Mouse (Mus musculus) embryonic stem cell, embryonic (primary cell): ENCODE results near the gene Prpsap1.

ENCODE experiments used
- CTCF ChIA-PET, 4 experiments: fragments of 300-600 bp in 2 of 4; fragments of 350-600 bp in 2 of 4; sonication (Branson Sonifier 250); formaldehyde crosslinking; loops; one replicate each; lab custom pipeline; 2022; ENCODE audit warnings: inconsistent platforms in 2 of 4; lab: Charles Lee
- POLR2A ChIA-PET, 4 experiments: fragments of 300-600 bp in 2 of 4; fragments of 350-600 bp in 2 of 4; sonication (Branson Sonifier 250); formaldehyde crosslinking; loops; one replicate each; lab custom pipeline; 2022; ENCODE audit warnings: antibody characterized with exemption in 4 of 4, inconsistent platforms in 1 of 4; lab: Charles Lee

The Prpsap1 gene

DNA sequence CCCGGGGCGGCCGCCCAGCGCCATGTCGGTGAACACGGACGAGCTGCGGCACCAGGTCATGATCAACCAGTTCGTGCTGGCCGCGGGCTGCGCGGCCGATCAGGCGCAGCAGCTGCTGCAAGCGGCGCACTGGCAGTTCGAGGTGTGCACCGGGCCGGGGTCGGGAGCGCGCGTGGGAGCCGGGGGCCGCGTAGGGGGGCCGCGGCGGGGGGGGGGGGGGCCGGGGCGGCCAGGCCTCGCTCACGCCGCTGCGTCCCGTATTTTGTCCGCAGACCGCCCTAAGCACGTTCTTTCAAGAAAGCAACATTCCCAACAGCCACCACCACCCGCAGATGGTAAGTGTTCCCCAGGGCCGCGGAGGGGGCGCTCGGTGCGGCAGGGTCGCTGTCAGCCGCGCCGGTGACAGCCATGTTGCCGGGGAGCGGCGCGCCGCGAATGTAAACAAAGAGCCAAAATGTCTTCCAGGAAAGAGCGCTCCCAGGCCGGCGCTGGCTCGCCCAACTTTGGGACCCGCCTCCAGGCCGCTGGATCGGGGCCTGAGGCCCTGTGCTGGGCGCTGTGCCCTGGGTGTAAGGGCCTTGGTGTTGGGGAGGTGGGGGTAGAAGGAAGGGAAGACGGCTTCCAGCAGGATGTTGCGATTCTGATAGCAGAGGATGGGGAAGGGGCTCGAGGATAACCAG is 59.6 kb downstream of the Prpsap1 start:
- ChIA-PET POLR2A (interaction anchor here (0.6 to 3.3 kb wide), 13 partner anchors 8 to 641 kb away, joined by 3 to 44 read pairs (median 4); partner anchors contain the start of genes Exoc7 (in 1 of the 4) and Rnf157 (in 1 of the 4)), CTCF (no interaction called here)

DNA sequence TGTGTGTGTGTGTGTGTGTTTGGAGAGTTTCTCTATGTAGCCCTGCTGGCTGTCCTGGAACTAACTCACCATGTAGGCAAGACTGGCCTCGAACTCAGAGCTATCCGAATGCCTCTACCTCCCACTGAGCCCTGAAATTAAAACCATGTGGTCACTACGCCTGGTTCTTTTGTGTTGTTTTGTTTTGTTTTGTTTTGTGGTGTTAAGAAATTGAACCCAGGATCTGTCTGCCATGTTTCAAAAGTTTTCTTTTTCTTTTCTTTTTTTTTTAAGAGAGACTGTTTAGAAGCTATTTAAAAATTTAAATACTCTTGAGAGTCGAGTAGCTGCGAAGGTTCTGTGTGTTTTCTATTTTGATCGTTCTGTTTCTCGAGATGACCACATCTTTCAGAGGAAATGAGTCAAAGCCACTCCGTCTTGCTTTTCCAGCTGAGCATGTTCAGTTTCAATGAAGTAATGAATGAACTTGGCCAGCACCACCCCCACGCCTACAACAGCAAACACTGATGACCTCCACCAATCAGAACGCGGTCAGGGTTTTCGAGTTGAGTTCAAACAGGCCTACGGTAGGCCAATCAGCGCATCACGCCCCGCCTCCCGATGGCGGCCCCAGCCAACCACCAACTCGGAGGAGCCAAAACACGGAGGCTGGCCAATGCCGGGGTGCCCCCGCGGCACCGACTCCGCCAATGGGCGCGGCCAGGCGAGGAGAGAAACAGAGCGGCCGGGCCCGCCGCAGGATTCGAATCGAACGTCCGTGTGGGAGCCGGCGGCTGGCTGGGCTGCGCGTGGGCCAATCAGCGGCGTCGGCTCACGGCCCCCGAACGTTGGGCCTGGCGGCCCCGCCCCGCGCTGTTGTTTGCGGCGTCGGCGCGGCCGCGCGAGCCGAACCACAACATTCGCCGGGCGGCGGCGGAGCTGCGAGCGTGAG is 60.4 kb downstream of the Prpsap1 start, which contains the start of gene Ubald2:
Gene Ubald2 (plus strand): TSS at position 739 of the 931 bp plus-strand sequence.
- CTCF ChIA-PET = interaction anchor here in 2 of 4 experiments (0.6 to 0.8 kb wide), 5 partner anchors 9 to 80 kb away, joined by 3 to 5 read pairs (median 3); no protein-coding TSS in a partner anchor
- POLR2A ChIA-PET = interaction anchor here (0.6 to 2.9 kb wide), 26 partner anchors 8 to 1157 kb away, joined by 3 to 8 read pairs (median 4); partner anchors contain the start of genes Exoc7 (in 1 of the 4), Fdxr (in 1 of the 4), Prpsap1 (in 1 of the 4) and Rnf157 (in 1 of the 4)

DNA sequence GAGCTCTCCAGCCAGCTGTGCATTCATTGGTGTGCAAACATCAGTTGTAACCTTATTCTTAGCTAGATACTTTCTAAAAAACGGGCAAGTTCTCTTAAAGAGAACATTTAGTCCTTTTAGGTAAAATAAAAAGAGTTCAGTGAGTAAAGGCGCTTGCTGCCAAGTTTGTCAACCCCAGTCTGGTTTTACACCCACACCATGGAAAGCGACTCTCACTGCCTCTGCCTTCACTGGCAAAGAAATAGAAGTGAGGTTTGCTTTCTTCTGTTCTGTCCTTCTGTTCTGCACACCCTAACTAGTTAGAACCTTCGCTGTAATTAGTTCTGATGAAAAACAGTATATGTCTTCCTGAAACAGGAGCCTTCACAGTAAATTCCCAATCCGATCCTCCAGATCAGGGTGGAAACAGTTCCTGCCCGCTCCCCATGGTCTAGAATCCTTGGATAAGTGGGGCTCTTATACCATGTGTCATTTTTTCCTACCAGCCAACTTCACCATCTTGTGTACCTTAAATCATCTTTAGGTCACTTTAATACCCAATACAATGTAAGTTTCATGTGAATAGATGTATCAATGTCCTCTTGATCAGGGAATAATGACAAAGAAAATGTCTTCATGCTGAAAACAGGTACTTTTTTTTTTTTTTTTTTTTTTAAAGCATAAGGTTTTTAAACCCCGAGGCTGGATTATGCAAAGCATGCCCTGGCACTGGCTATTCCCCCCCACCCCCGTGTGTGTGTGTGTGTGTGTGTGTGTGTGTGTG is 61.2 kb downstream of the Prpsap1 start:
- CTCF ChIA-PET = interaction anchor here in 3 of 4 experiments (0.5 to 0.9 kb wide), 8 partner anchors 10 to 232 kb away, joined by 3 to 5 read pairs (median 3); no protein-coding TSS in a partner anchor
- POLR2A ChIA-PET = interaction anchor here in 3 of 4 experiments (0.6 to 4.6 kb wide), 31 partner anchors 8 to 536 kb away, joined by 3 to 31 read pairs (median 4); partner anchors contain the start of genes Rnf157 (in 2 of the 3), Exoc7 (in 1 of the 3) and Prpsap1 (in 1 of the 3)

DNA sequence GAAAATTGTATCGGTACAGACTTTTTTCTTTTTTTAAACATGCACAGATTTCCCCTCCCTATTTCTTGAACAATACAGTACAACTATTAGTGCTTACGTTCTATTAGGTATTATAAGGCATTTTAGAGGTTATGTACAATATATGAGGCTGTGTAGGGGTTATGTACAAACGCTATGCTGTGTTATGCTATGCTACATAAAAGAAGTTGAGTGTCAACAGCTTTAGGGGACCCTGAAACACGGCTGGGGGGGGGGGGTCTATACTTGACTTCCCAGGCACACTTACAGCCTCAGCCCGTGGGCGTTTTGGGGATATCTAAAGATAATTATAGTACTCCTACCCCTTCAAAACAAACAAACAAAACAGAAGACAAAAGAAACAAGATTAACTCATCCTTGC is 61.9 kb downstream of the Prpsap1 start:
- ChIA-PET POLR2A (interaction anchor here in 3 of 4 experiments (0.6 to 4.6 kb wide), 19 partner anchors 9 to 537 kb away, joined by 3 to 31 read pairs (median 5); partner anchors contain the start of genes Rnf157 (in 2 of the 3) and Fbf1 (in 1 of the 3)), CTCF (interaction anchor here in 3 of 4 experiments (0.5 to 1.3 kb wide), 7 partner anchors 10 to 233 kb away, joined by 3 to 5 read pairs (median 3); partner anchors contain the start of gene Foxj1 (in 1 of the 3))

DNA sequence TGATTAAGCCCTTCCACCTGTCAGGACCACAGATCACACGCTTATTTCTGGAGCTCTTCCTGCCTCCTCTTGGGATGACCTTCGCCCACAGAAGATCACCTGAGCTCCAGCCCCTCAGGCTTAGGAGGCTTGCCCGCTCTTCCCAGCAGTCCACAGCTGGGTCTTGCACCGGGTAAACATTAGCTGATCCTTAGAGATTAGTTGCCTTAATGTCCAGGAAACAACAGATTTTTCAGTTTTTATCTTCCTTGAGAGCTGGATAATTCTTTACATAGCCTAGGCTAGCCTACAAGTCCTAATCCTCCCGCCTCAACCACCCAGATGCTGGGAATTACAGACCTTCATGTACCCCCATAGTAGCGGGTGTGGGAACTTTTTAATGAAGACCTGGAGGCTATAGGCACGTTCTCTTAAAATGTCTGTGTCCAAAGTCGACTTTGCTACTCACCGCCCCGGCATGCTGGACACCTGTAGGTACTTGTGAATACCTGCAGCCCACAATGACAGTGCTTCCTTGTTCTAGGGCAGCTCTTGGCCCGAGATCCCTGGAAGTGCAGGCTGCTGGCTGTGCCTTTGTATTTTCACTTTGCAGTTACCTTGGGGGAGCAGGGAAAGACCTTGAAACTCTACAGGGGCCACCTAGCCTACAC is 62.4 kb downstream of the Prpsap1 start:
- POLR2A ChIA-PET = interaction anchor here in 3 of 4 experiments (0.6 to 4.6 kb wide), 29 partner anchors 8 to 740 kb away, joined by 3 to 31 read pairs (median 5); partner anchors contain the start of genes Rnf157 (in 2 of the 3), Exoc7 (in 1 of the 3) and Fbf1 (in 1 of the 3)
- CTCF ChIA-PET = interaction anchor here in 3 of 4 experiments (0.5 to 1.3 kb wide), 9 partner anchors 9 to 568 kb away, joined by 3 to 12 read pairs (median 3); partner anchors contain the start of gene Foxj1 (in 1 of the 3)

DNA sequence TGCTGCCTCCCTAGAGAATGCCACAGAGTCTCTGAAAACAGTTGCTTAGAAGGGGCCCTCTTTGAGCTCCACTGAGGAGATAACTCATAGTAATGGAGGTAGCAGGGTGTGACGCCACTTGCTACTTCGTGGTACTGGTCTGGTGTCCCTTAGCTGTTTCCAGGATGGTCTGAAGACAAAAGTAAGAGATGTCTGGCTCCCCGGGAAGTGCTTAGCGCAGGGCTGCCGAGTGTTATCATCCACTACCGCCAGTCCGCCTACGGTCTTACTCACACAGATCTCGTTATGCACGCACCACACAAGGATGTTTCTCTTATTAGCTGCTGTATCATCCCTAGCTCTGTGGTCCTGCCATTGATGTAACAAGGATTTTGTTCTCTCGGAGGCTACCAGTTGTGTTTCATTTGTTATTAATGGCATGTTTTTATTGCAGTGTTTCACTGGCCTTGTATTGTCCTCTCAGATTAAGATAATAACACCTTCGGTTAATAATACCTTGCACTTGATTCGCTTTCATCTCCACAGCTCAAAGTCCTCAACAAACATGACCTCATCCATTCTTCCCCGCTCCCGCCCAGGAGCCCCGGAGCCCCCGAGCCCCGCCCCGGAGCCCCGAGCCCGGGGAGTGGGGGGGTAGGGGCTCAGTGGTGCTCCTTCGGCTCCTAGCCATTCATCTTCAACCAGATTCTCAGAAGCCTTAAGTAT is 63.1 kb downstream of the Prpsap1 start:
- ChIA-PET CTCF (interaction anchor here (0.5 to 1.3 kb wide), 9 partner anchors 8 to 902 kb away, joined by 3 to 12 read pairs (median 3); no protein-coding TSS in a partner anchor), POLR2A (interaction anchor here in 3 of 4 experiments (0.6 to 4.6 kb wide), 34 partner anchors 8 to 740 kb away, joined by 3 to 31 read pairs (median 4); partner anchors contain the start of genes Rnf157 (in 2 of the 3), Exoc7 (in 1 of the 3) and Fbf1 (in 1 of the 3))

DNA sequence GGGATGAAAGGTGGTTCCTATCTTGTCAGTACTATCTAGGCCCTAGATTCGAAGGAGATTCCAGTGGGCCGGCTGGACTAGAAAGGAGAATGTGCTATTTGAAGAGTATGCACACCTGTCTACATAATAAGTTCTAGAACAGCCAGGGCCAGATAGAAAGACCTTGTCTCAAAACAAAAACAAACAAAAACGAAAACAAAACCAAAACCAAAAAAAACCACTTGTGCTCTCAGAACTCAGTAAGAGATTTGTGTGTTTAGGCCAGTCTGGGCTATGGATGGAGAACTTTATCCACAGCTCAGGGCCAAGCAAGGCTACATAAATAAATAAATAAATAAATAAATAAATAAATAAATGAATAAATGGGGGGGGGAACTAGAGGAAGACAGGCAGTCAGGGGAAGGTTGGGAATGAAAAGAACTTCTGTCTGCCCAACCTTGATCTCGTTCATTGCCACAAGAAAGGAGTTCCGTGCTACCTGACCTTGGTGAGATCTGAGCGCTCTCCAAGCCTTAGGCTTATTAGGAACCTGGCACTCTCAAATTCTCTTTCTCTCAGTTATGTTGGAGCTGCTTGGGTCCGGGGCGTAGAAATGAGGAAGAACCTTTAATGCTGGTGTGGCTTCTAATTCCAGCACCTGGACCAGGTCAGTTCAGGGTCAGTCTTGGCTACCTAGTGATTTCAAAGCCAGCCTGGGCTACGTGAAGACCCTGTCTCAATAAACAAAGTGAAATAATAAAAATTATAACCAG is 64.0 kb downstream of the Prpsap1 start:
- CTCF ChIA-PET = interaction anchor here in 3 of 4 experiments (0.5 to 0.7 kb wide), 4 partner anchors 15 to 927 kb away, joined by 3 to 5 read pairs (median 4); no protein-coding TSS in a partner anchor
- POLR2A ChIA-PET = interaction anchor here in 3 of 4 experiments (0.6 to 4.6 kb wide), 32 partner anchors 9 to 879 kb away, joined by 3 to 31 read pairs (median 3); partner anchors contain the start of genes Exoc7 (in 1 of the 3), Mrpl38 (in 1 of the 3) and Rnf157 (in 1 of the 3)

DNA sequence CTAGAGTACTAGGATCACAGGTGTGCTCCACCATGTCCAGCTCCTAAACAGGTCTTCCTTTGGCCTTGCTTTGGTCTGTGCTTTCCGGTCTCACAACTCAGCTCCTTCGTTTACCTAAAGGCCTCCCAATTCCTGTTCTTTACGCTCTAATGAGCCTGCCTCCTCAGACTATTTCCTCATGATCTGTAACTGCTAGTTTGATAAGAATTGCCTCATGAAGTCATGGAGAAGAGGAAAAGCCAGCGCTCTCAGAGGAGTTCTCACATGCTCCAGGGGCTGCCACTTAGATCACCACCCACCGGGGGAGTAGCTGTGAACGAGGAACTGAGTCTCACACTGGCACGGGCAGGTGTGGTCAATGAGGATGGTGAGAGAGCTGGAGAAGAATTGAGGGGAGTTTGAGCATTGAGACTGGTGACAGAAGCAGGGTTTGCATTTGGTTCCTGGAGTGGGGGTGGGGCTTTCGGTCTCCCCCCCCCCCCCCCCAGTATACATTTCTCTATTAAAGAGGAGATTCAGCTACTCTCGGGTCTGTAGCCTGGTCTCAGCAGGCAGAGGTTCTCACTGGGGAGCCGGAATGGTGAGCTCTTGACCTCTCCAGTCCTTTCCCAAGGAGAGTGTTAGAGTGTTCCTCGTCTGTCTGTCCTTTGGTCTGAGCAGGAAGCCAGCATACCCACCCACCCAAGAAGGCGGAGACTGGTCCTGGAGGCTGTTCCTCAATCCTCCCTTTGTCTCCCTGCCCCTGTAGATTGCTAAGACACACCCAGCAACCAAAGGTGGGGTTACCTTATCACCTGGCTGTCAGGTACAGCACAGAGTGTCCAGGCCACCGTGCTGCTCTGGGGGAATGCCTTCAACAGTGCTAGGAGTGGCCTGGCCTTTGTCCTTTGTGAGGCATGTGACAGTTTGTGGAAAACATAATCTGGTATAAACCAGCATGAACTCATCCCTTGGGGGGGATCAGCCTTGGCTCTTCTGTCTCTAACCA is 64.8 kb downstream of the Prpsap1 start:
- ChIA-PET POLR2A (interaction anchor here in 3 of 4 experiments (0.6 to 5.5 kb wide), 32 partner anchors 7 to 879 kb away, joined by 3 to 44 read pairs (median 4); partner anchors contain the start of genes Mrpl38 (in 1 of the 3) and Rnf157 (in 1 of the 3)), CTCF (interaction anchor here in 3 of 4 experiments (0.5 to 1.4 kb wide), 10 partner anchors 16 to 1605 kb away, joined by 3 to 8 read pairs (median 5); partner anchors contain the start of genes Foxj1 (in 1 of the 3) and Mrpl38 (in 1 of the 3))

DNA sequence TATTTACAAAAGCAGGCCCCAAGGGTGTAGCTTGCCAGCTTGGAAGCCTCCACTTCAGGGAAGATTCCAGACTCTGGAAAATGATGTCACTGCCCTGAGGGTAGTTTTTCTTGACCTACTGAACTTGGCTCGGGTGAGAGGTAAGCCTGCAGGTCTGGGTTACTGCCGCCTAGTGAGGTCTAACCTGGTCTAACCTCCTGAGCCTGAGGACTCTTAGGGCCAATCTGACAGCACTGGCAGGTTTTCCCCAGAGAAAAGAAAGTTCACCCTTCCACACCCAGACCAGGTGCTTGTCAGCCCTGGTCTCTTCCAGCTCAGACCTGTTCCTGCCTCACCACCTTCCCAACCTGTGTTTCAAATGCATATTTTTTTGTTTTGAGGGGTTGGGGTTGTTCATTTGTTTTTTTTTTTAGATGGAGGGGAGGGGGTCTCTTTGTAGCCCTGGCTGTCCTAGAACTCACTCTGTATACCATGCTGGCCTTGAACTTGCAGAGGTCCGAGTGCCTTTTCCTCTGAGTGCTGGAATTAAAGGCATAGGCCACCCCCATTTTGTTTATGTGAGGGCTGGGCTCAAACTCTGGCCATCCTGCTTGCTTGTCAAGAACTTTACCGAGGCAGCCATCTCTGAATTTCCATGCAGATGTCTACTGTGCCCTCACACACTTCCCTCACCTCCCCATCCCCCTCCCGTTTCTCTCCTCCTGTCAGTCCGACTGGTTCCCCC is 67.0 kb downstream of the Prpsap1 start:
- CTCF ChIA-PET = interaction anchor here in 2 of 4 experiments (0.7 to 0.9 kb wide), 2 partner anchors 10 to 14 kb away, joined by 3 read pairs; partner anchors contain the start of gene Rnf157 (in 1 of the 2)

DNA sequence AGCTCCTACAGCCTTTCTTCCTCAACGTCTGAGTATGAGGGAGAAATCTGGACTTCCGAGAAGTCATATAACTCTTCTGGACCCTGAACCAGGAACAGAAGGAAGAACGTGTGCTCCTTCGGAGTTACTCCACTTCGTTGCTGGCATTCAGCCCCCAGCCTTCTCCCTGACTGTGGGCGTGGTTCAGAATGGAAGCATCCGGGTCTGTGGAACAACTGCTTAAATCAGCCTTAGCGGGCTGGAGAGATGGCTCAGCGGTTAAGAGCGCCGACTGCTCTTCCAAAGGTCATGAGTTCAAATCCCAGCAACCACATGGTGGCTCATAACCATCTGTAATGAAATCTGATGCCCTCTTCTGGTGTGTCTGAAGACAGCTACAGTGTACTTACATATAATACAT is 67.7 kb downstream of the Prpsap1 start:
- ChIA-PET POLR2A (interaction anchor here in 3 of 4 experiments (0.5 to 5.5 kb wide), 12 partner anchors 10 to 402 kb away, joined by 3 to 44 read pairs (median 3); partner anchors contain the start of gene Rnf157 (in 1 of the 3)), CTCF (interaction anchor here in 1 of 4 experiments (0.7 to 1.0 kb wide), 2 partner anchors 14 to 19 kb away, joined by 3 read pairs; partner anchors contain the start of gene Rnf157)

More for the DNA sequence above, 67.0 kb downstream of the Prpsap1 start:
- POLR2A ChIA-PET = interaction anchor here in 3 of 4 experiments (0.5 to 5.5 kb wide), 13 partner anchors 9 to 402 kb away, joined by 3 to 44 read pairs (median 3); partner anchors contain the start of gene Rnf157 (in 1 of the 3)

DNA sequence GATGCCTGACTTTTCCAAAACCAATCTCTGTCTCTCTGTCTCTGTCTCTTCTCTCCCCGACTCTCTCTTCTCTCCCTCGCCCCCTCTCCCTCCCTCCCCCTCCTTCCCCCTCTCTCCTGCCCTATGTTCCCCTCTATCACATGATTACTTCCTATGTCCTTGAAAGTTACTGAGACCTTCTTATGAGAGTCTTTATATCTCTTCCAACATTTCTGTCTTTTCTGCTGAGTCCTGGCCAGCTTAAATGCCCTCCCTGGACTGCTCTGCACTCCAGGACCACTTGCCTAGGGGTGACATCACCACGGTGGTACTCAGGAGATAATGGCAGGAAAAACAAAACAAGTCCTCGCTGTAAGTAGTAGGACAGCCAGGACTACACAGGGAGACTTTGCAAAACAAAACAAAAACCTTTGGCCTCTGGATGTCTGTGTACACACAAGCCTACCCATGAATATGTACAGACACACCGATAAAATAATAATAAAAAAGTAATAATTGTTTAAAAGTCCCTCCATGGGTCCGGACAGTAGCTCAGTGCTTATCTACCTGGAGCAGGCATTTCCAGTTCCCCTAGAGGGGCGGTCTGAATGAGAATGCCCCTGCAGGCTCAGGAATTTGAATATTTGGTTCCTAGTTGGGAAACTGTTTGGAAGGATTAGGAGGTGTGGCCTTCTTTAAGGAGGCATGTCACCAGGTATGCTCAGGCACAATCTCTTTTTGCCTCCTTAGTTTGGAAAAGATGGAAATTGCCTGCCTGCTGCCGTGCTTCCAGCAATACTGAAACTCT is 69.2 kb downstream of the Prpsap1 start:
- POLR2A ChIA-PET = interaction anchor here in 3 of 4 experiments (0.5 to 5.5 kb wide), 12 partner anchors 9 to 21 kb away, joined by 3 to 44 read pairs (median 4); partner anchors contain the start of genes Rnf157 (in 1 of the 3) and Ubald2 (in 1 of the 3)
- CTCF ChIA-PET = interaction anchor here in 2 of 4 experiments (0.6 to 0.9 kb wide), 2 partner anchors 106 to 293 kb away, joined by 3 read pairs; no protein-coding TSS in a partner anchor
